Mouse (Mus musculus) neural tube, embryonic 15.5 days (tissue): ENCODE data around the gene Ryr1. TPM values are rescaled to one million over a fixed set of nuclear protein-coding genes. Genes with fewer than 3 reads are reported as not detected.

Experiments
- ATAC-seq: fragments of 200-750 bp; cut with Nextera tagmentation; 2 replicates; pipeline ENCODE4 v1.8.0; 2017; ENCODE audit warnings: mild to moderate bottlenecking, moderate TSS enrichment, moderate library complexity; ENCODE audit not compliant: low FRiP score
- H3K27ac ChIP-seq: fragments of 300-500 bp; sonication (generic); replicated peaks from 2 replicates; pipeline ENCODE4 v1.5.1; 2015; ENCODE audit warnings: mild to moderate bottlenecking, inconsistent platforms
- H3K27me3 ChIP-seq: fragments of 300-500 bp; sonication (generic); replicated peaks from 2 replicates; pipeline ENCODE4 v1.6.1; 2015; ENCODE audit warnings: inconsistent platforms
- H3K36me3 ChIP-seq: fragments of 300-500 bp; sonication (generic); 2 replicates; pipeline ENCODE4 v1.6.1; 2015; ENCODE audit warnings: inconsistent platforms
- H3K4me1 ChIP-seq: fragments of 300-500 bp; sonication (generic); 2 replicates; pipeline ENCODE4 v1.6.1; 2015; ENCODE audit warnings: inconsistent platforms
- H3K4me2 ChIP-seq: fragments of 300-500 bp; sonication (generic); 2 replicates; pipeline ENCODE4 v1.6.1; 2015; ENCODE audit warnings: inconsistent platforms, mild to moderate bottlenecking, moderate library complexity
- H3K4me3 ChIP-seq: fragments of 300-500 bp; sonication (generic); replicated peaks from 2 replicates; pipeline ENCODE4 v1.5.1; 2015; ENCODE audit warnings: mild to moderate bottlenecking, inconsistent platforms
- H3K9ac ChIP-seq: fragments of 300-500 bp; sonication (generic); replicated peaks from 2 replicates; pipeline ENCODE4 v1.6.1; 2015; ENCODE audit warnings: mild to moderate bottlenecking, inconsistent platforms
- H3K9me3 ChIP-seq: fragments of 300-500 bp; sonication (generic); replicated peaks from 2 replicates; pipeline ENCODE4 v1.6.1; 2016; ENCODE audit warnings: inconsistent platforms
- WGBS: fragments of 180-500 bp; shearing (Covaris S2); methylation state at CpG from one replicate; pipeline ENCODE4 v1.1.7; 2015; ENCODE audit warnings: mixed read lengths; 5-methylcytosine and 5-hydroxymethylcytosine counted together
- microRNA counts: library from miRNA; unstranded; fragments of <30 nt; microRNA quantifications from one replicate; lab custom pipeline; 2016
- microRNA-seq: library from miRNA; unstranded; fragments of <30 nt; microRNA quantifications from one replicate; pipeline ENCODE4, GENCODE M21; 2017
- polyA plus RNA-seq: library from polyadenylated mRNA; unstranded; fragments of >200 nt; fragmentation: Nextera tagmentation; extraction: Ambion mirVana; gene quantifications from 2 replicates; pipeline ENCODE4 v1.2.1, GENCODE M21; 2015

The Ryr1 gene
- polyA plus RNA-seq, 1 experiment from 2014 or later = 13.4 TPM

GRCm38 (mm10) chr7:28954773-28955172 is 170.2 kb downstream of the Ryr1 start:
- Histone ChIP-seq H3K4me1 (peaks cover 62% of the 10 kb centered on the region), H3K9me3 (no peaks in the 10 kb centered on the region), H3K4me3 (no peak overlapping the region), H3K4me2 (no peak overlapping the region), H3K9ac (no peak overlapping the region), H3K27ac (peak overlapping the region; percentile 49), H3K36me3 (0 out of 2 replicates have a peak, but pooled peaks cover 2% of the 10 kb centered on the region), H3K27me3 (no peaks in the 10 kb centered on the region)
- ATAC-seq = no peak
- WGBS = 80% methylated on average over 4 of the region's 4 CpGs

DNA sequence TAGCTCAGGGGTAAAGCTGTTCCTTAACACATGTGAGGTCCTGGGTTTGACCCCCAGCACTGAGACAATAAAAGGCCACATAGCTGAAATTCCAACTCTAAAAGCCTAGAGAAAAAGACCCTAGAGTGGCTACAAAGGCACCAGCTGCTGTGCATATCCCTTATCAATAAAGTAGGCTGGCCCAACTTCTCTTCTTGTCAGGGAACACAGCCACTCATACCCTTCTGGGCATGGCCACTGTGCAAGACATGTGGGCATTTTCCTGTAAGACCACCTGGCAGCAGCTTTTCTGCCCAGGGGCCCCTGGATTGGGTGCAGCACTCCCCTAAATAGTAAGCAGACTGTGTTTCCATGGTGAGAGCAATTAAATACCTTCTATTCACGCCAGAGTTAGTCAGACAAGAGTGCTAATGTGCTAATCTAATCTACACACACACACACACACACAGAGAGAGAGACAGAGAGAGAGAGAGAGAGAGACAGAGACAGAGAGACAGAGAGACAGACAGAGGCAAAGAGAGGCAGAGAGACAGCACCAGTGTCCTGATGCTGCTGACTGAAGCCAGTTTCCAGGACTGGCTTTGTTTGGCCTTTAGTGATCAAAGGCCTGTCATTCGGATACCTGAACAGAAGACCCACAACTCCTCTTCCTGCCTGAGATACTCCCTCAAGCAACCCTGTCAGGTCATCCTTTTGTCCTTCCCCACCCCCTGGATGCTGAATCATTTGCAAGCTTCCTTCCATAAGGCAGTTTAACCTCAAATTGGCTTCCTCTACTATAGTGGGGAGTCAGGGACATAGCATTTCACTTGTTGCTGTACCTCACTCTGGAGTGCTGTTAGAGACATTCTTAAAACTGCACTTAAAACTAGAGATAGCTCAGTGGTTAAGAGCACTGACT is 171.3 kb downstream of the Ryr1 start:
- Histone ChIP-seq H3K4me3 (no peak overlapping the region), H3K9ac (no peak overlapping the region), H3K27ac (peak overlapping the region; percentile 61), H3K9me3 (no peaks in the 10 kb centered on the region), H3K4me1 (peaks cover 56% of the 10 kb centered on the region), H3K4me2 (peak overlapping the region; percentile 15; the same call in 1 of the 2 replicates), H3K36me3 (0 out of 2 replicates have a peak, but pooled peaks cover 2% of the 10 kb centered on the region), H3K27me3 (no peaks in the 10 kb centered on the region)
- 6% methylated on average over 2 of the region's 2 CpGs for WGBS
- ATAC-seq = no peak

MicroRNAs encoded within 50 kb of the gene (microRNA counts, 519-probe panel; counts per million panel counts)
- 1,935 counts per million, percentile 39 among the panel's probes with 10 or more counts for microRNA mmu-miR-1963 (lab: Ali Mortazavi, UCI)

Small RNAs within 50 kb of the gene (microRNA-seq; reads per million reads assigned to microRNA genes)
- gene Gm44408 = not detected
- gene Mir1963 = not detected

Other genes starting within 250 kb of the Ryr1 start
- 0.35 and 0.60 TPM in 2 replicates for gene Capn12, start 243.8 kb downstream of the Ryr1 start, polyA plus RNA-seq
- gene Actn4, start 162.8 kb downstream of the Ryr1 start, polyA plus RNA-seq = 141 and 177 TPM in 2 replicates
- gene Eif3k, start 143.3 kb downstream of the Ryr1 start, polyA plus RNA-seq = 306 and 324 TPM in 2 replicates
- gene Map4k1, start 143.1 kb downstream of the Ryr1 start, polyA plus RNA-seq = 10.3 and 19.2 TPM in 2 replicates
- 0.79 and 0.80 TPM in 2 replicates for gene Rasgrp4, start 9.7 kb upstream of the Ryr1 start, polyA plus RNA-seq
- gene Fam98c, start 31.1 kb upstream of the Ryr1 start, polyA plus RNA-seq = 51.2 and 53.1 TPM in 2 replicates
- gene Ggn, start 45.0 kb upstream of the Ryr1 start, polyA plus RNA-seq = 0.46 and 1.0 TPM in 2 replicates
- 10.5 and 11.7 TPM in 2 replicates for gene Spred3, start 45.2 kb upstream of the Ryr1 start, polyA plus RNA-seq
- gene Psmd8, start 55.5 kb upstream of the Ryr1 start, polyA plus RNA-seq = 266 and 278 TPM in 2 replicates
- 1.9 and 4.4 TPM in 2 replicates for gene Catsperg1, start 88.9 kb upstream of the Ryr1 start, polyA plus RNA-seq
- 0.54 and 1.4 TPM in 2 replicates for gene Kcnk6, start 107.3 kb upstream of the Ryr1 start, polyA plus RNA-seq
- 112 and 113 TPM in 2 replicates for gene Yif1b, start 113.2 kb upstream of the Ryr1 start, polyA plus RNA-seq
- 1.4 and 12.8 TPM in 2 replicates for gene 2200002D01Rik, start 123.3 kb upstream of the Ryr1 start, polyA plus RNA-seq
- gene Spint2, start 156.7 kb upstream of the Ryr1 start, polyA plus RNA-seq = 62.7 and 140 TPM in 2 replicates
- gene Ppp1r14a, start 164.1 kb upstream of the Ryr1 start, polyA plus RNA-seq = 2.8 and 13.3 TPM in 2 replicates
- 148 and 198 TPM in 2 replicates for gene Dpf1, start 178.8 kb upstream of the Ryr1 start, polyA plus RNA-seq